Mouse (Mus musculus) megakaryocyte, embryonic 14.5 days (primary cell): ENCODE data around the gene Ugt2b1.

ENCODE experiments used
- FLI1 ChIP-seq: IDR thresholded peaks from 2 replicates; pipeline ENCODE4 v1.6.1; 2012; ENCODE audit warnings: low read length, inconsistent platforms, mixed read lengths
- GATA1 ChIP-seq: IDR thresholded peaks from 3 replicates; pipeline ENCODE4 v1.6.1; 2012; ENCODE audit warnings: mixed read lengths, low read length, inconsistent platforms, borderline replicate concordance

DNA sequence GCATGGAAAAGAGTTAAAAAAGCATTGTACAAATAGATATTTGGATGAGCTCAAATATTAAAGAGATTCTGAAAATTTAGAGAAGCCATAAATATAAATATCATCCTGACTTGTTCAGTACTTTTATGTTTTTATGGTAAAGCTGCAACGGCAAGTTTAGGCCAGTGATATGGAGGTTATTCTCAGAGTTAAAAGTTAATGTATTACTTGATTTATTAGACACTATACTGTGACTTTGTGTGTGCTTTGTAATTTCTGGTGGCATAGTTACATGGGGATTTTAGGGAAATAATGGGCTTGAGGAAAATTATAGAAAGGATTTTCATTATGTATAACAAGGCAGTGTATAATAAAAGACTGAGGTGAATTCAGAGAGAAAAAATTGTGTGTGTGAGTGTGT, 39.2 kb downstream of the Ugt2b1 start:
- TF ChIP-seq GATA1 (no peak), FLI1 (no peak)
